Mouse (Mus musculus): ENCODE results near the gene Sec61a1. TPM values are rescaled to one million over a fixed set of nuclear protein-coding genes. Genes with fewer than 3 reads are reported as not detected.

Gene Sec61a1
- polyA plus RNA-seq, 1 experiment from 2014 or later: 176 TPM

GRCm38 (mm10) chr6:88544644-88545396 is 26.1 kb upstream of the Sec61a1 start:
- Histone ChIP-seq H3K27me3 (peaks cover 15% of the 10 kb centered on the region; the same call in 1 of the 2 replicates), H3K27ac (peak overlapping the region; percentile 79), H3K9ac (replicated peaks) (0 out of 2 replicates have a peak overlapping the region, but pooled peaks have one; percentile 28), H3K4me2 (replicated peaks) (peak overlapping the region; percentile 2), H3K36me3 (no peaks in the 10 kb centered on the region), H3K4me3 (replicated peaks) (no peak overlapping the region), H3K4me1 (replicated peaks) (peaks cover 11% of the 10 kb centered on the region), H3K9me3 (no peaks in the 10 kb centered on the region)
- ATAC-seq: peak; percentile 40
- 23% methylated on average over 11 of the region's 11 CpGs for WGBS

- Histone ChIP-seq H3K27ac (peak overlapping the region; percentile 79; the same call in 1 of the 2 replicates), H3K9me3 (no peaks in the 10 kb centered on the region), H3K4me3 (replicated peaks) (no peak overlapping the region), H3K36me3 (no peaks in the 10 kb centered on the region), H3K4me1 (replicated peaks) (peaks cover 11% of the 10 kb centered on the region), H3K9ac (replicated peaks) (no peak overlapping the region), H3K27me3 (peaks cover 15% of the 10 kb centered on the region; the same call in 1 of the 2 replicates), H3K4me2 (replicated peaks) (no peak overlapping the region)
- no peak for ATAC-seq
- 78% methylated on average over 3 of the region's 3 CpGs for WGBS
Observed at GRCm38 (mm10) chr6:88544241-88544640, 25.5 kb upstream of the Sec61a1 start.

- Histone ChIP-seq H3K4me1 (replicated peaks) (peaks cover 6% of the 10 kb centered on the region), H3K9me3 (no peaks in the 10 kb centered on the region), H3K4me2 (replicated peaks) (no peak overlapping the region), H3K27ac (no peak overlapping the region), H3K36me3 (no peaks in the 10 kb centered on the region), H3K27me3 (no peaks in the 10 kb centered on the region), H3K4me3 (replicated peaks) (no peak overlapping the region), H3K9ac (replicated peaks) (no peak overlapping the region)
- no peak for ATAC-seq
- 80% methylated on average over 2 of the region's 2 CpGs for WGBS
Observed at GRCm38 (mm10) chr6:88540093-88540755, 21.5 kb upstream of the Sec61a1 start.

GRCm38 (mm10) chr6:88530306-88530705 is 11.6 kb upstream of the Sec61a1 start:
- Histone ChIP-seq H3K9me3 (no peaks in the 10 kb centered on the region), H3K27ac (no peak overlapping the region), H3K4me2 (replicated peaks) (no peak overlapping the region), H3K27me3 (no peaks in the 10 kb centered on the region; the same call in 1 of the 2 replicates), H3K4me1 (replicated peaks) (no peaks in the 10 kb centered on the region), H3K36me3 (no peaks in the 10 kb centered on the region), H3K4me3 (replicated peaks) (no peak overlapping the region), H3K9ac (replicated peaks) (no peak overlapping the region)
- ATAC-seq: no peak

- 92% methylated on average over 4 of the region's 4 CpGs for WGBS
- ATAC-seq: no peak
- H3K4me1 ChIP-seq (replicated peaks): peaks cover 9% of the 10 kb centered on the region
- H3K9ac ChIP-seq (replicated peaks): no peak overlapping the region
- H3K27me3 ChIP-seq: no peaks in the 10 kb centered on the region; the same call in 1 of the 2 replicates
- no peak overlapping the region for H3K4me2 ChIP-seq (replicated peaks)
- no peaks in the 10 kb centered on the region for H3K36me3 ChIP-seq
- no peak overlapping the region for H3K27ac ChIP-seq
- H3K9me3 ChIP-seq: no peaks in the 10 kb centered on the region
- no peak overlapping the region for H3K4me3 ChIP-seq (replicated peaks)
Observed at GRCm38 (mm10) chr6:88524056-88524455, 5.4 kb upstream of the Sec61a1 start.

GRCm38 (mm10) chr6:88523451-88523850 is 4.7 kb upstream of the Sec61a1 start:
- H3K27ac ChIP-seq: no peak overlapping the region
- ATAC-seq: no peak
- no peaks in the 10 kb centered on the region; the same call in 1 of the 2 replicates for H3K27me3 ChIP-seq
- H3K36me3 ChIP-seq: no peaks in the 10 kb centered on the region
- no peaks in the 10 kb centered on the region for H3K9me3 ChIP-seq
- no peak overlapping the region for H3K4me3 ChIP-seq (replicated peaks)
- no peak overlapping the region for H3K9ac ChIP-seq (replicated peaks)
- H3K4me2 ChIP-seq (replicated peaks): no peak overlapping the region
- H3K4me1 ChIP-seq (replicated peaks): peaks cover 9% of the 10 kb centered on the region
- 90% methylated on average over 3 of the region's 3 CpGs for WGBS

GRCm38 (mm10) chr6:88523043-88523442 is 4.3 kb upstream of the Sec61a1 start:
- H3K4me3 ChIP-seq (replicated peaks): no peak overlapping the region
- H3K4me2 ChIP-seq (replicated peaks): no peak overlapping the region
- no peak overlapping the region for H3K9ac ChIP-seq (replicated peaks)
- H3K27me3 ChIP-seq: no peaks in the 10 kb centered on the region; the same call in 1 of the 2 replicates
- H3K36me3 ChIP-seq: no peaks in the 10 kb centered on the region
- no peak for ATAC-seq
- H3K4me1 ChIP-seq (replicated peaks): peaks cover 10% of the 10 kb centered on the region
- H3K27ac ChIP-seq: no peak overlapping the region
- no peaks in the 10 kb centered on the region for H3K9me3 ChIP-seq
- WGBS: 77% methylated on average over 3 of the region's 3 CpGs

- H3K4me1 ChIP-seq (replicated peaks): peaks cover 15% of the 10 kb centered on the region
- no peaks in the 10 kb centered on the region; the same call in 1 of the 2 replicates for H3K27me3 ChIP-seq
- no peak overlapping the region for H3K27ac ChIP-seq
- WGBS: 78% methylated on average over 3 of the region's 3 CpGs
- H3K9me3 ChIP-seq: no peaks in the 10 kb centered on the region
- no peak overlapping the region for H3K4me3 ChIP-seq (replicated peaks)
- H3K9ac ChIP-seq (replicated peaks): no peak overlapping the region
- H3K36me3 ChIP-seq: no peaks in the 10 kb centered on the region
- no peak for ATAC-seq
- no peak overlapping the region for H3K4me2 ChIP-seq (replicated peaks)
Observed at GRCm38 (mm10) chr6:88522606-88523005, 3.9 kb upstream of the Sec61a1 start.

GRCm38 (mm10) chr6:88521821-88522220 is 3.1 kb upstream of the Sec61a1 start:
- no peak for ATAC-seq
- Histone ChIP-seq H3K36me3 (no peaks in the 10 kb centered on the region), H3K27ac (no peak overlapping the region), H3K9ac (replicated peaks) (no peak overlapping the region), H3K4me1 (replicated peaks) (peaks cover 23% of the 10 kb centered on the region), H3K9me3 (no peaks in the 10 kb centered on the region), H3K4me3 (replicated peaks) (no peak overlapping the region), H3K4me2 (replicated peaks) (no peak overlapping the region), H3K27me3 (no peaks in the 10 kb centered on the region)
- 89% methylated on average over 7 of the region's 7 CpGs for WGBS

GRCm38 (mm10) chr6:88517701-88518403 is 853 bp downstream of the Sec61a1 start:
- H3K27me3 ChIP-seq: no peaks in the 10 kb centered on the region
- H3K9ac ChIP-seq (replicated peaks): peak overlapping the region; percentile 83
- peak overlapping the region; percentile 92 for H3K4me2 ChIP-seq (replicated peaks)
- H3K27ac ChIP-seq: no peak overlapping the region; the same call in 1 of the 2 replicates
- H3K4me1 ChIP-seq (replicated peaks): peaks cover 35% of the 10 kb centered on the region
- 15% methylated on average over 18 of the region's 18 CpGs for WGBS
- no peak for ATAC-seq
- H3K36me3 ChIP-seq: peaks cover 32% of the 10 kb centered on the region
- H3K4me3 ChIP-seq (replicated peaks): peak overlapping the region; percentile 74
- H3K9me3 ChIP-seq: no peaks in the 10 kb centered on the region

- Histone ChIP-seq H3K9me3 (no peaks in the 10 kb centered on the region), H3K4me3 (replicated peaks) (no peak overlapping the region)
Observed at GRCm38 (mm10) chr6:88516667-88517066, 2.0 kb downstream of the Sec61a1 start.

GRCm38 (mm10) chr6:88515971-88516370 is 2.7 kb downstream of the Sec61a1 start:
- peaks cover 50% of the 10 kb centered on the region for H3K36me3 ChIP-seq
- H3K27ac ChIP-seq: no peak overlapping the region
- no peaks in the 10 kb centered on the region for H3K27me3 ChIP-seq
- no peak overlapping the region for H3K9ac ChIP-seq (replicated peaks)
- no peak overlapping the region for H3K4me2 ChIP-seq (replicated peaks)
- H3K4me3 ChIP-seq (replicated peaks): no peak overlapping the region
- no peaks in the 10 kb centered on the region for H3K9me3 ChIP-seq
- no peak for ATAC-seq
- 88% methylated on average over 8 of the region's 8 CpGs for WGBS
- peaks cover 35% of the 10 kb centered on the region for H3K4me1 ChIP-seq (replicated peaks)

More at GRCm38 (mm10) chr6:88516667-88517066, 2.0 kb downstream of the Sec61a1 start:
- Histone ChIP-seq H3K27ac (no peak overlapping the region), H3K4me1 (replicated peaks) (peaks cover 35% of the 10 kb centered on the region), H3K36me3 (peaks cover 43% of the 10 kb centered on the region), H3K4me2 (replicated peaks) (peak overlapping the region; percentile 92; the same call in 1 of the 2 replicates), H3K27me3 (no peaks in the 10 kb centered on the region), H3K9ac (replicated peaks) (peak overlapping the region; percentile 83)
- 83% methylated on average over 5 of the region's 5 CpGs for WGBS
- ATAC-seq: no peak

Measured in midbrain, embryonic 13.5 days (tissue).